Mouse (Mus musculus): ENCODE results near the gene Tnfrsf19. TPM values are rescaled to one million over a fixed set of nuclear protein-coding genes. Genes with fewer than 3 reads are reported as not detected.

The Tnfrsf19 gene
- polyA plus RNA-seq, 1 experiment: 2.7 TPM

DNA sequence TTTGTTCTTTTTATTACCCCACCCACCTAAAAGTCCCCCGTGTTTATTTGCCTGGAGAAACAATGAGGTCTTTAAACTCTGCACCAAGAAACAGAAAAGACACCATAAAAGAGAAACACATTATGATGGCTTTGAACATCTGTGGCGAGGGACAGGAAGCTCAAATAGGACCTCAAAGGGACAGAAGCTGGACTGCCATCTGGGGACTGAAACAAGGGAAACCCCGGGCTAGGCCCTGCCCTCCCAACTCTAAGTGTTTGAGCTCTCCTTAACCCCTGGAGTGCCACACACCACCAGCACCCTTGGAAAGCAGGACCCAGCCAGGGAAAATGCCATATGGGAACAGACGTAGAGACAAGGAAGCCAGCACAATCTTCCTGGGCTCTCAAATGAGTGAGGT, 61.2 kb downstream of the Tnfrsf19 start:
- no peaks in the 10 kb centered on the region for H3K4me1 ChIP-seq (ENCODE audit: control insufficient read depth, insufficient read depth, low read length)
- WGBS: 48% methylated on average over 4 of the region's 4 CpGs
- no peak overlapping the region for H3K27ac ChIP-seq (ENCODE audit: insufficient read depth, low read depth, low read length)
- DNase-seq: no peak
- no peaks in the 10 kb centered on the region for H3K36me3 ChIP-seq (ENCODE audit: control insufficient read depth, insufficient read depth, low read length)
- H3K4me3 ChIP-seq (ENCODE audit: insufficient read depth, low read depth, low read length): no peak overlapping the region
- no peaks in the 10 kb centered on the region for H3K27me3 ChIP-seq (replicated peaks; ENCODE audit: control insufficient read depth, insufficient read depth, low read length)
- TF ChIP-seq POLR2A (IDR thresholded peaks at IDR 0.05; ENCODE audit: low read depth, low read length) (no peak), CTCF (conservative IDR thresholded peaks at IDR 0.05; ENCODE audit: insufficient read depth, insufficient read length, low read depth, low read length) (no peak)

DNA sequence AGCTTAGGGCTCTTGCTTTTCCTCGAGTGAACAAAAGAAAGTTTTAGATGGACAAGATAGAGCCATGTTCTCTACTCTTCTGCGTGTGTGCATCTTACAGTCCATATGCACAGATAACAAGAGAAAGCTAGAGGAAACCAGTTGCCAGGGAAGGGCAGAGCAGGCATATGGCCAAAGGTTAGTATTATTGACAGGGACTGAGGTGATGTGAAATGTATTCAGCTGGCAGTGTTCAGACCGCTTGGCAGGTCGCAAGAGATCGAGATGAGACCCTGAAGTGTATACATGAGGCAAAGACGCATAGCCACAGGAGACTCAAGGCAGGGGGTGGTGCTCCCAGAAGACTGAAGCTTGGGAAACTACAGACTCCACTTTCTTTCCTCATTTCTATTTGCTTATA, 62.0 kb downstream of the Tnfrsf19 start:
- Histone ChIP-seq H3K27me3 (replicated peaks; ENCODE audit: control insufficient read depth, insufficient read depth, low read length) (no peaks in the 10 kb centered on the region), H3K27ac (ENCODE audit: insufficient read depth, low read depth, low read length) (no peak overlapping the region), H3K36me3 (ENCODE audit: control insufficient read depth, insufficient read depth, low read length) (no peaks in the 10 kb centered on the region), H3K4me1 (ENCODE audit: control insufficient read depth, insufficient read depth, low read length) (no peaks in the 10 kb centered on the region), H3K4me3 (ENCODE audit: insufficient read depth, low read depth, low read length) (no peak overlapping the region)
- TF ChIP-seq POLR2A (IDR thresholded peaks at IDR 0.05; ENCODE audit: low read depth, low read length) (no peak), CTCF (conservative IDR thresholded peaks at IDR 0.05; ENCODE audit: insufficient read depth, insufficient read length, low read depth, low read length) (no peak)
- 75% methylated on average over 6 of the region's 6 CpGs for WGBS
- no peak for DNase-seq

DNA sequence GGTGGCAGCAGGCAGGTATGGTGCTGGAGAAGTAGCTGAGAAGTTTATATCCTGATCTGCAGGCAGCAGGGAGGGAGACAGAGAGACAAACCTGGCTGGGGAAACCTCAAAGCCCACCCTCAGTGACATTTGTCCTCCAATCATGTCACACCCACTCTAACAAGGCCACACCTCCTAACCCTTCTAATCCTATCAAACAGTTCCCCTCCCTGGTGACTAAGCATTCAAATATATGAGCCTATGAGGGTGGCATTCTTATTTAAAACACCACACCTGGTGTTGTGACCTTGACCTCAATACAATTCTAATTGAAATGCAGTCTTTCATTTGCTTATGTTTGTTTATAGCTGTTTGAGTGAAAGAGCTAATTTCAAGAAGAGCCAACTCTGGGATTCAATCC, 64.2 kb downstream of the Tnfrsf19 start:
- H3K27me3 ChIP-seq (replicated peaks; ENCODE audit: control insufficient read depth, insufficient read depth, low read length): no peaks in the 10 kb centered on the region
- no peaks in the 10 kb centered on the region for H3K4me1 ChIP-seq (ENCODE audit: control insufficient read depth, insufficient read depth, low read length)
- no peaks in the 10 kb centered on the region for H3K36me3 ChIP-seq (ENCODE audit: control insufficient read depth, insufficient read depth, low read length)
- H3K4me3 ChIP-seq (ENCODE audit: insufficient read depth, low read depth, low read length): no peak overlapping the region
- H3K27ac ChIP-seq (ENCODE audit: insufficient read depth, low read depth, low read length): no peak overlapping the region
- TF ChIP-seq POLR2A (IDR thresholded peaks at IDR 0.05; ENCODE audit: low read depth, low read length) (no peak), CTCF (conservative IDR thresholded peaks at IDR 0.05; ENCODE audit: insufficient read depth, insufficient read length, low read depth, low read length) (no peak)
- no peak for DNase-seq

DNA sequence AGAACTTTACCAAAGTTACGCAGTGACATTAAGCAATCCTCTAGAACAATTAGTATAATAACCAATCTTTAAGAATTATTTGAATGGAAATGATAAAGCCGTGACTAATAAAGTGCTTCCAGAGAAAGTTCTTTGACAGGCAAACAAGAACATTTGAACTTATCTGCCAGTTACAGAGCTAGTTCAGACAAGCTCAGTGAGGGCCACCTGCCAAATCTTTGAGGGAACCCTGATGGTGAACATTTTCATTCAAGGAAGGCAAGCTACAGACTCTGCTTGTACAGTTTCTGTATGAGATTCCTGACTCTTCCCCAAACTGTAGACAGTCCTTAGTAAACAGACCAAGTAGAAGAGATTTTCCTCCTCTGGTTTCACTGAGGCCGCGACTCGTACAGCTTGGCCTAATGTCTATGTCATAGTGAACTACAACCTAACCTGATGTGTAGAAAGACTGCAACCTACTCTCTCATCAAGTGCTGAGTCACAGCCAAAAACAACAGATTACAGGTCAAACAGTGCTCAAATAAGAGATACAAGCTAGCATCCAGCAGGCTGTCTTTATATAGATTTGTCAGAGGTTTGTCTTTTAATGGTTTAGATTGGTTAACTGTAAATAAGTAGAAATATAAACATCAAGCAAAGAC, 65.9 kb downstream of the Tnfrsf19 start:
- no peaks in the 10 kb centered on the region for H3K36me3 ChIP-seq (ENCODE audit: control insufficient read depth, insufficient read depth, low read length)
- no peak for TF ChIP-seq POLR2A (IDR thresholded peaks at IDR 0.05; ENCODE audit: low read depth, low read length)
- no peak for TF ChIP-seq CTCF (conservative IDR thresholded peaks at IDR 0.05; ENCODE audit: insufficient read depth, insufficient read length, low read depth, low read length)
- H3K27ac ChIP-seq (ENCODE audit: insufficient read depth, low read depth, low read length): no peak overlapping the region
- no peak overlapping the region for H3K4me3 ChIP-seq (ENCODE audit: insufficient read depth, low read depth, low read length)
- 88% methylated on average over 5 of the region's 5 CpGs for WGBS
- DNase-seq: no peak
- no peaks in the 10 kb centered on the region for H3K27me3 ChIP-seq (replicated peaks; ENCODE audit: control insufficient read depth, insufficient read depth, low read length)
- no peaks in the 10 kb centered on the region for H3K4me1 ChIP-seq (ENCODE audit: control insufficient read depth, insufficient read depth, low read length)

DNA sequence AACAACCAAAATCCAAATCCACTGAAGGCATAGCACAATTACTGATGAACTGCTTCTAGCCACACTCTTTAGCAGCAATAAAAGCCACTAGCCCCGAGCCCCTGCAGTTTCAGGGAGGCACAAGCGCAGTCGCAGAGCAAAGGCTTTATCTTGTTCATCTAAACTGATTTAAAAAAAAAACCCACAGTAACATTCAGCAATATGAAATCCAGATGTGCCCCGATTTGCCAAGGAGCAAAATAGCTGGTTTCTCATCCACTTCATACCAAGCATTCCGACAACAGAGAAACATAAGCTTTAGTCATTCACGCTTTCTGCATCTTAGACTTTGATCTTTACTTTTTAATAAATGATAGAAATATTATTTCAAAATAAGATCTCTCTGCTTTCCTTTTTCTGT, 68.2 kb downstream of the Tnfrsf19 start:
- no peaks in the 10 kb centered on the region for H3K27me3 ChIP-seq (replicated peaks; ENCODE audit: control insufficient read depth, insufficient read depth, low read length)
- no peak for DNase-seq
- WGBS: 62% methylated on average over 6 of the region's 6 CpGs
- no peaks in the 10 kb centered on the region for H3K4me1 ChIP-seq (ENCODE audit: control insufficient read depth, insufficient read depth, low read length)
- no peak overlapping the region for H3K27ac ChIP-seq (ENCODE audit: insufficient read depth, low read depth, low read length)
- no peaks in the 10 kb centered on the region for H3K36me3 ChIP-seq (ENCODE audit: control insufficient read depth, insufficient read depth, low read length)
- no peak for TF ChIP-seq CTCF (conservative IDR thresholded peaks at IDR 0.05; ENCODE audit: insufficient read depth, insufficient read length, low read depth, low read length)
- H3K4me3 ChIP-seq (ENCODE audit: insufficient read depth, low read depth, low read length): no peak overlapping the region

DNA sequence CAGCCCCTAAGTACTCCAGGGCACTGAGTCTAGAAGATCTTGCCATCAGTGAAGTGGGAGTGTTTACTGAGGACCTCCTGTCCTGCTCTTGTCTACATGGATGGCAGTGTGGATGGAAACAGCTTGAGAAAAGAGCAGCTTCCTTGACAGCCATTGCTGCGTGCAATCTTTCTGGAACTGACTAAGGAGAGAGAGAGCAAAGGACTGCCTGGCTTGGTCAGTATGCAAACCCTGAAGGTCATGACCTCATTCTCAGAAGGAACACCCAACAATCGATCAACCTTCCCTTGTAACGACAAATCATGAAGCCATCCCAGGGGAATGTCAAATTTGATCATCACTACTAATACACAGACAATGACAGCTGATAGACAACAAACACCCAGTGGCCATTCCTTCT, 70.1 kb downstream of the Tnfrsf19 start:
- Histone ChIP-seq H3K4me3 (ENCODE audit: insufficient read depth, low read depth, low read length) (no peak overlapping the region), H3K27me3 (replicated peaks; ENCODE audit: control insufficient read depth, insufficient read depth, low read length) (no peaks in the 10 kb centered on the region), H3K27ac (ENCODE audit: insufficient read depth, low read depth, low read length) (no peak overlapping the region), H3K4me1 (ENCODE audit: control insufficient read depth, insufficient read depth, low read length) (no peaks in the 10 kb centered on the region), H3K36me3 (ENCODE audit: control insufficient read depth, insufficient read depth, low read length) (no peaks in the 10 kb centered on the region)
- TF ChIP-seq CTCF (conservative IDR thresholded peaks at IDR 0.05; ENCODE audit: insufficient read depth, insufficient read length, low read depth, low read length) (no peak), POLR2A (IDR thresholded peaks at IDR 0.05; ENCODE audit: low read depth, low read length) (no peak)
- WGBS: 90% methylated on average over 3 of the region's 3 CpGs
- DNase-seq: no peak

DNA sequence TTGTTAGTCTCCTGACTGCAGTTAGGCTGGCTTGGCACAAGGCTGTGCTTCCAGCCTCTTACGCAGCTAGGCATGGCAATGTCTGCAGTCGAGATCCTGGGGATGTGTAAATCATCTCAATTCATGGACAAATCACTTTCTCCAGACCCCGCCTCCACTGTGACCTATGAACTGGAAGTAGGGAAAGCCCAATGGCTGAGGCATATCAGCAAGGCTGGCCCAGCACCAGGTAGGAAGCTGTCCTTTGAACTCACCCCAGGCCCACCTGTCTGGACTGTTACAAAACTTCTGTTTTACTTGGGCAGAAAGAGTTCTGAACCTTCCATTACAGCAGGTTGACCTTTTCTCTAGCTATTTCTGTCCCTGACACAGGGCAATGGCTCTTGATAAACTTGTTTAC, 70.6 kb downstream of the Tnfrsf19 start:
- TF ChIP-seq POLR2A (IDR thresholded peaks at IDR 0.05; ENCODE audit: low read depth, low read length) (no peak), CTCF (conservative IDR thresholded peaks at IDR 0.05; ENCODE audit: insufficient read depth, insufficient read length, low read depth, low read length) (no peak)
- Histone ChIP-seq H3K4me1 (ENCODE audit: control insufficient read depth, insufficient read depth, low read length) (no peaks in the 10 kb centered on the region), H3K4me3 (ENCODE audit: insufficient read depth, low read depth, low read length) (no peak overlapping the region), H3K27me3 (replicated peaks; ENCODE audit: control insufficient read depth, insufficient read depth, low read length) (no peaks in the 10 kb centered on the region), H3K27ac (ENCODE audit: insufficient read depth, low read depth, low read length) (no peak overlapping the region), H3K36me3 (ENCODE audit: control insufficient read depth, insufficient read depth, low read length) (no peaks in the 10 kb centered on the region)
- DNase-seq: peak; percentile 3
- 72% methylated on average over 3 of the region's 3 CpGs for WGBS

Data from kidney, adult 2 months (tissue).